Mouse (Mus musculus) frontal cortex, adult 2 months (tissue): ENCODE measurements at regions not wholly inside any gene's neighbourhood (a gene's known extent, or its start where the extent isn't known, plus 50 kb on each side); places are given as distances from the start of the nearest gene placed in this dataset.
A peak's percentile ranks its signal among the peaks of the same experiment; 100 is the strongest.

ENCODE experiments used
- DNase-seq, 2 experiments: peaks; one replicate each; pipeline ENCODE4 v3.0.0; 2022; ENCODE audit warnings: low spot score in 1 of 2; ENCODE audit errors: extremely low spot score in 1 of 2

- no peak for DNase-seq
Measured at GRCm38 (mm10) chr14:66584699-66585098, 575.7 kb upstream of the Gulo start.

GRCm38 (mm10) chr14:66579904-66580492 is 571.0 kb upstream of the Gulo start:
- no peak for DNase-seq

GRCm38 (mm10) chr14:66566600-66566999 is 557.6 kb upstream of the Gulo start:
- no peak for DNase-seq

- no peak for DNase-seq
Measured at GRCm38 (mm10) chr14:66562744-66563143, 553.7 kb upstream of the Gulo start.

- DNase-seq, result no peak
Measured at GRCm38 (mm10) chr14:66561715-66562114, 552.7 kb upstream of the Gulo start.

GRCm38 (mm10) chr14:66561042-66561590 is 552.1 kb upstream of the Gulo start:
- DNase-seq, result no peak

GRCm38 (mm10) chr14:66558393-66558792 is 549.4 kb upstream of the Gulo start:
- DNase-seq, result peak; percentile 60 to 74

- peak in 1 of 2 experiments; percentile 30 for DNase-seq
Measured at GRCm38 (mm10) chr14:66557631-66558030, 548.6 kb upstream of the Gulo start.

GRCm38 (mm10) chr14:66538498-66538897 is 529.5 kb upstream of the Gulo start:
- DNase-seq, result no peak

- no peak for DNase-seq
Measured at GRCm38 (mm10) chr14:66534671-66535070, 525.7 kb upstream of the Gulo start.

- no peak for DNase-seq
Measured at GRCm38 (mm10) chr14:66528135-66528534, 519.1 kb upstream of the Gulo start.

- DNase-seq, result peak; percentile 58 to 68
Measured at GRCm38 (mm10) chr14:66527061-66527460, 518.1 kb upstream of the Gulo start.

- DNase-seq, result no peak
Measured at GRCm38 (mm10) chr14:66522856-66523400, 513.9 kb upstream of the Gulo start.

- DNase-seq, result no peak
Measured at GRCm38 (mm10) chr14:66521836-66522629, 513.0 kb upstream of the Gulo start.

GRCm38 (mm10) chr14:66516770-66517169 is 507.8 kb upstream of the Gulo start:
- no peak for DNase-seq

GRCm38 (mm10) chr14:66510750-66511149 is 501.7 kb upstream of the Gulo start:
- no peak for DNase-seq

- DNase-seq, result no peak
Measured at GRCm38 (mm10) chr14:66510218-66510617, 501.2 kb upstream of the Gulo start.

- DNase-seq, result no peak
Measured at GRCm38 (mm10) chr14:66509706-66510105, 500.7 kb upstream of the Gulo start.

- no peak for DNase-seq
Measured at GRCm38 (mm10) chr14:66501995-66502394, 493.0 kb upstream of the Gulo start.

- DNase-seq, result peak in 1 of 2 experiments; percentile 76
Measured at GRCm38 (mm10) chr14:66499896-66500295, 490.9 kb upstream of the Gulo start.

- no peak for DNase-seq
Measured at GRCm38 (mm10) chr14:66495146-66495545, 486.1 kb upstream of the Gulo start.

- DNase-seq, result peak; percentile 90 to 92
Measured at GRCm38 (mm10) chr14:66494518-66494923, 485.5 kb upstream of the Gulo start.
